Mouse (Mus musculus): ENCODE results near the gene Eya2. TPM values are rescaled to one million over a fixed set of nuclear protein-coding genes. Genes with fewer than 3 reads are reported as not detected.

Gene Eya2
- polyA plus RNA-seq, 1 experiment from 2014 or later: 4.4 TPM

GRCm38 (mm10) chr2:165597536-165597935 is 2.7 kb downstream of the Eya2 start:
- no peak overlapping the region for H3K9ac ChIP-seq (replicated peaks)
- H3K4me1 ChIP-seq (replicated peaks): peaks cover 31% of the 10 kb centered on the region
- no peaks in the 10 kb centered on the region for H3K36me3 ChIP-seq
- peaks cover 47% of the 10 kb centered on the region for H3K27me3 ChIP-seq
- no peaks in the 10 kb centered on the region for H3K9me3 ChIP-seq
- no peak for ATAC-seq
- H3K4me2 ChIP-seq (replicated peaks): no peak overlapping the region
- WGBS: 54% methylated on average over 6 of the region's 6 CpGs
- no peak overlapping the region for H3K4me3 ChIP-seq (replicated peaks)
- H3K27ac ChIP-seq: no peak overlapping the region

GRCm38 (mm10) chr2:165598139-165598538 is 3.3 kb downstream of the Eya2 start:
- peaks cover 31% of the 10 kb centered on the region for H3K4me1 ChIP-seq (replicated peaks)
- peaks cover 47% of the 10 kb centered on the region for H3K27me3 ChIP-seq
- WGBS: 60% methylated on average over 5 of the region's 5 CpGs
- no peaks in the 10 kb centered on the region for H3K9me3 ChIP-seq
- ATAC-seq: no peak
- H3K36me3 ChIP-seq: no peaks in the 10 kb centered on the region
- H3K27ac ChIP-seq: no peak overlapping the region
- no peak overlapping the region for H3K4me2 ChIP-seq (replicated peaks)
- H3K4me3 ChIP-seq (replicated peaks): no peak overlapping the region
- no peak overlapping the region for H3K9ac ChIP-seq (replicated peaks)

DNA sequence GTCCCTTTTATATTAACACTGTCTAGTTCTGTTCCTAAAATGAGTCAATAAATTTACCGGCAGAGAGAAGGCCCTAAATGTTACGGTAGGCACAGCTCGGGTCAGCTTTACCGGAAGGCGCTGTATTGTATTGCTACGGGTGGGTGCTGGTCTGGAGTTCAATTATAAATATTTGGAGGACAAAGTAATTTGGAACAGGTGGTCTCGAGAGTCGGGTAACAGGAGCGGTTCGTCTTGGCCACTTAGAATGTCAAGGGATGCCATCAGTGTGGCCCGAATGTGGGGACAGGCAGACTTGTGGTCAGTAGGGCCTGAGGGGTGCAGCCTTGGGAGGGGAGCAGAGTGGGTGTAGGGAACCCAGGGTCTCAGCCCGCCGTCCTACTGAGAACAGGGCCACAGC is 4.7 kb downstream of the Eya2 start:
- no peak overlapping the region for H3K9ac ChIP-seq (replicated peaks)
- ATAC-seq: no peak
- 92% methylated on average over 13 of the region's 13 CpGs for WGBS
- H3K9me3 ChIP-seq: no peaks in the 10 kb centered on the region
- peaks cover 34% of the 10 kb centered on the region for H3K27me3 ChIP-seq
- peaks cover 37% of the 10 kb centered on the region for H3K4me1 ChIP-seq (replicated peaks)
- H3K4me3 ChIP-seq (replicated peaks): no peak overlapping the region
- H3K4me2 ChIP-seq (replicated peaks): no peak overlapping the region
- no peak overlapping the region for H3K27ac ChIP-seq
- H3K36me3 ChIP-seq: no peaks in the 10 kb centered on the region

DNA sequence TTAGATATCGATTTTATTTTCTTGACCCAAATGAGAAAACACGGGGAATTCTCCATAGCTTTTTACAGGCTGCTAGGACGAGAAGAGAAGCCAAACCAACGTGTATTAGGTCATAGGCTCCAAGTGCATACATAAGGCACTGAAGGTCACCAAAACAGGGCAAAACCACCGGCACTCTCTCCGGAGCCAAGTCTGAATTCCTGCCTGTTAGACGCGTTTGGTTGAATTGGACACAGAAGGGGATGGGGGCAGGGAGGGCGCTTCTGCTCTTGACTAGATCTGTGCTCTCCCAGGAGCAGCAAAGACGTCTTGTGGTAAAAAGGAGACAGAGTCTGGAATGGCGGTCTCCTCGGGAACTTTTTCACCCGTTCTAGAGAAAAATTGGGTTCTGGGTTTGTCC is 6.1 kb downstream of the Eya2 start:
- no peak overlapping the region for H3K9ac ChIP-seq (replicated peaks)
- peaks cover 21% of the 10 kb centered on the region for H3K27me3 ChIP-seq
- H3K4me3 ChIP-seq (replicated peaks): no peak overlapping the region
- WGBS: 52% methylated on average over 13 of the region's 13 CpGs
- no peaks in the 10 kb centered on the region for H3K36me3 ChIP-seq
- no peak for ATAC-seq
- no peak overlapping the region for H3K27ac ChIP-seq
- no peaks in the 10 kb centered on the region for H3K9me3 ChIP-seq
- H3K4me2 ChIP-seq (replicated peaks): no peak overlapping the region
- peaks cover 24% of the 10 kb centered on the region for H3K4me1 ChIP-seq (replicated peaks)

- ATAC-seq: no peak
- Histone ChIP-seq H3K27me3 (peaks cover 16% of the 10 kb centered on the region; the same call in 1 of the 2 replicates), H3K4me2 (replicated peaks) (no peak overlapping the region), H3K9me3 (no peaks in the 10 kb centered on the region), H3K4me3 (replicated peaks) (no peak overlapping the region), H3K36me3 (no peaks in the 10 kb centered on the region), H3K27ac (no peak overlapping the region), H3K4me1 (replicated peaks) (peaks cover 18% of the 10 kb centered on the region), H3K9ac (replicated peaks) (no peak overlapping the region)
- WGBS: 52% methylated on average over 8 of the region's 8 CpGs
These were observed 6.8 kb downstream of the Eya2 start for GRCm38 (mm10) chr2:165601605-165602004.

DNA sequence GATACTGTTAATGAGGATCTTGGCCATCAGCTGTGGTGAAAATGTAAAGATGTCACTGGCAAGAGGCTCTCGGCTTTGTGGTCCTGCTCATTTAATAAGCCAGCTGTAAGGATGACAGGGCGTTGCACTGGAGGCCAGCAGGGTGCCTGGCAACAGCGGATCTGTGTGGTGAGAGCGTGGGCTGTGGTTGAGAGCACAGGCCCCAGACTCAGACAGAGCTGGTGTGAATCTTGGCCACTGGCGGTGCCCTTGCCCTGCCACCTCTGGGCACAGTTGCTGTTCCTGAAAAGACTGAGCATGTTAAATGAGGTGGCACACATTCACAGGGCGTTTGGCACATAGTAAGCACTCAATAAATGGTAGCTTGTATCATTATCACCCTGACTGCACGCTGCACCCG is 8.9 kb downstream of the Eya2 start:
- H3K4me3 ChIP-seq (replicated peaks): no peak overlapping the region
- ATAC-seq: no peak
- H3K27me3 ChIP-seq: 0 out of 2 replicates have a peak, but pooled peaks cover 3% of the 10 kb centered on the region
- H3K4me1 ChIP-seq (replicated peaks): peaks cover 10% of the 10 kb centered on the region
- H3K9me3 ChIP-seq: no peaks in the 10 kb centered on the region
- no peak overlapping the region for H3K9ac ChIP-seq (replicated peaks)
- 34% methylated on average over 8 of the region's 8 CpGs for WGBS
- H3K36me3 ChIP-seq: no peaks in the 10 kb centered on the region
- no peak overlapping the region for H3K27ac ChIP-seq
- no peak overlapping the region for H3K4me2 ChIP-seq (replicated peaks)

DNA sequence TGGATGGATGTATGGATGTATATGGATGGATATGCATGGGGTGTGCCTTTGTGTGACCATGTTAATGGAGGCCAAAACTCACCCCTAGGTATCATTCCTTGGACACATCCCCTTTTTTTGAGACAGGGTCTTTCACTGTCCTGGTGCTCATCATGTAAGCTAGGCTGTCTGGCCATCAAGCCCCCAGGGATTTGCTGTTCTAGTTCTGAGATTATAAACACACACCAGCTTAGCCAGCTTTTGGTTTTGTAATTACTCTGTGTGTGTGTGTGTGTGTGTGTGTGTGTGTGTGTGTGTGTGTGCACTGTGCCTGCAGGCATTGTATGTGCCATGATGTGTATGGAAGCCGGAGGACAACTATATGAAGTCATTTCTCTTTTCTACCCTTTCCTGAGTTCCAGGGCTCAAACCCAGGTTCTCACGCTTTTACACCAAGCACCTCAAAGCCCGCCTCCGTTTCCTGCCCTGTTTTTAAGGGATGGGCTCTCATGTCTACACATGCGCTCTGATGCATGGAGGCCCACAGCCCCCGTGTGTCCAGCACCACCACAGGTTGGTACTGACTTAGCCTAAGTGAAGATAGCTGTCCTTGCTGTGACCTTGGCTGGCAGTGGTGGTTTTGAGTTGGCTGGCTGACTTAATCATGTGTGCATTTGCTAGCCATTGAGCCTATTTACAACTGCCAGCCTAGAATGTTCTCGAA is 16.9 kb downstream of the Eya2 start:
- Histone ChIP-seq H3K27me3 (no peaks in the 10 kb centered on the region), H3K4me3 (replicated peaks) (no peak overlapping the region), H3K36me3 (no peaks in the 10 kb centered on the region), H3K4me1 (replicated peaks) (0 out of 2 replicates have a peak, but pooled peaks cover 2% of the 10 kb centered on the region), H3K9me3 (no peaks in the 10 kb centered on the region), H3K4me2 (replicated peaks) (no peak overlapping the region), H3K27ac (no peak overlapping the region), H3K9ac (replicated peaks) (no peak overlapping the region)
- ATAC-seq: no peak
- 90% methylated on average over 7 of the region's 7 CpGs for WGBS

GRCm38 (mm10) chr2:165613741-165614339 is 19.0 kb downstream of the Eya2 start:
- Histone ChIP-seq H3K27me3 (no peaks in the 10 kb centered on the region), H3K36me3 (no peaks in the 10 kb centered on the region), H3K4me1 (replicated peaks) (0 out of 2 replicates have a peak, but pooled peaks cover 2% of the 10 kb centered on the region), H3K4me2 (replicated peaks) (no peak overlapping the region), H3K9ac (replicated peaks) (no peak overlapping the region), H3K4me3 (replicated peaks) (no peak overlapping the region), H3K9me3 (no peaks in the 10 kb centered on the region), H3K27ac (no peak overlapping the region)
- no peak for ATAC-seq
- 79% methylated on average over 13 of the region's 13 CpGs for WGBS

DNA sequence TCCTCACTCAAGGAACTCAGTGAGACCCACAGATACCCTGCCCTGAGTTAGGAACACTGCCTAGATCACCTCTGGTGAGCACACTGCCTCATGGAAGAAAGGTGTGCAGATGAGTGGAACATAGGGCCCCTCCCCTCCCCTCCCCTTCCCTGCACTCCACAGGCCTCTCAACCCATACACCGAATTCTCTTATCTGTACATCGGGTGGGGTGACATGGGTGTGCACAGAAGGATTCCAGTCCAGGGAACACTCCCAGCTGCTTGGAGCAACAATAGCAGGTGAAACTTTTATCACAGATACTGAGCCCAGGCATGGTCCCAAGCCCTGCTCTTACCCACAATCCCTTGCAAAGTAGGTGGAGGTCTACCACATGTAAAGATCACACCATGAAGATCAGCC is 26.7 kb downstream of the Eya2 start:
- Histone ChIP-seq H3K9ac (replicated peaks) (no peak overlapping the region), H3K4me1 (replicated peaks) (no peaks in the 10 kb centered on the region; the same call in 1 of the 2 replicates), H3K4me3 (replicated peaks) (no peak overlapping the region), H3K27me3 (no peaks in the 10 kb centered on the region), H3K9me3 (no peaks in the 10 kb centered on the region), H3K4me2 (replicated peaks) (no peak overlapping the region), H3K36me3 (no peaks in the 10 kb centered on the region), H3K27ac (no peak overlapping the region)
- ATAC-seq: no peak
- WGBS: 88% methylated on average over 2 of the region's 2 CpGs

GRCm38 (mm10) chr2:165622596-165622995 is 27.8 kb downstream of the Eya2 start:
- WGBS: 66% methylated on average over 3 of the region's 3 CpGs
- Histone ChIP-seq H3K36me3 (no peaks in the 10 kb centered on the region), H3K4me3 (replicated peaks) (no peak overlapping the region), H3K9ac (replicated peaks) (no peak overlapping the region), H3K4me1 (replicated peaks) (peaks cover 3% of the 10 kb centered on the region), H3K4me2 (replicated peaks) (no peak overlapping the region), H3K27ac (no peak overlapping the region), H3K9me3 (no peaks in the 10 kb centered on the region), H3K27me3 (no peaks in the 10 kb centered on the region)
- ATAC-seq: no peak

- H3K27ac ChIP-seq: no peak overlapping the region
- H3K4me1 ChIP-seq (replicated peaks): peaks cover 3% of the 10 kb centered on the region
- ATAC-seq: no peak
These were observed 32.0 kb downstream of the Eya2 start for GRCm38 (mm10) chr2:165626826-165627225.

GRCm38 (mm10) chr2:165627974-165628373 is 33.1 kb downstream of the Eya2 start:
- no peak overlapping the region for H3K9ac ChIP-seq (replicated peaks)
- H3K9me3 ChIP-seq: no peaks in the 10 kb centered on the region
- H3K4me2 ChIP-seq (replicated peaks): no peak overlapping the region
- H3K4me3 ChIP-seq (replicated peaks): no peak overlapping the region
- WGBS: 74% methylated on average over 6 of the region's 6 CpGs
- H3K27ac ChIP-seq: no peak overlapping the region
- ATAC-seq: no peak
- no peaks in the 10 kb centered on the region for H3K27me3 ChIP-seq
- H3K4me1 ChIP-seq (replicated peaks): peaks cover 3% of the 10 kb centered on the region
- H3K36me3 ChIP-seq: no peaks in the 10 kb centered on the region

More at GRCm38 (mm10) chr2:165626826-165627225, 32.0 kb downstream of the Eya2 start:
- Histone ChIP-seq H3K27me3 (no peaks in the 10 kb centered on the region), H3K4me3 (replicated peaks) (no peak overlapping the region), H3K9me3 (no peaks in the 10 kb centered on the region), H3K36me3 (no peaks in the 10 kb centered on the region), H3K4me2 (replicated peaks) (no peak overlapping the region), H3K9ac (replicated peaks) (no peak overlapping the region)
- WGBS: 62% methylated on average over 6 of the region's 6 CpGs

Measured in midbrain, embryonic 13.5 days (tissue).